Mouse (Mus musculus) spleen, adult 12 weeks (tissue): ENCODE measurements around the gene Nectin3.

Source experiments
- DNase-seq: peaks from one replicate; pipeline ENCODE4 v3.0.0; 2022; ENCODE audit warnings: low spot score

Nectin3 gene

DNA sequence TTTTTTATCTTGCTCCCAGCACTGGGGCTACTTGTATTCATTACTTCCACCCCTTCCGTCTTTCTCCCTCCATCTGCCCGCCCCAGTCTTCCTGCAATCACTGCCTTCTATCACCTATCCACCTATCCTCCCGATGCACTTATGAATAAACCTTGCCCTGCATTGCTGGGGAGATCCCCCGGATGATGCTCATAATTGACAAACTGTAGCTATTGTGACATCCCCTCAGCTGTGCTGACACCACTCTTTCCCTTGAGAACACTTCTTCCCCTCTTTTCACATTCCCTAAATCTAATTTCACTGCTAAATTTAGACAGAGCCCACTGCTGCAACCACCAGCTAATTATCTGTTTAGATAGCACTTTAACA is at the start of gene Nectin3:
Gene Nectin3, minus strand, starts transcription at position 105 of the 369 bp plus-strand sequence.
- no peak for DNase-seq

DNA sequence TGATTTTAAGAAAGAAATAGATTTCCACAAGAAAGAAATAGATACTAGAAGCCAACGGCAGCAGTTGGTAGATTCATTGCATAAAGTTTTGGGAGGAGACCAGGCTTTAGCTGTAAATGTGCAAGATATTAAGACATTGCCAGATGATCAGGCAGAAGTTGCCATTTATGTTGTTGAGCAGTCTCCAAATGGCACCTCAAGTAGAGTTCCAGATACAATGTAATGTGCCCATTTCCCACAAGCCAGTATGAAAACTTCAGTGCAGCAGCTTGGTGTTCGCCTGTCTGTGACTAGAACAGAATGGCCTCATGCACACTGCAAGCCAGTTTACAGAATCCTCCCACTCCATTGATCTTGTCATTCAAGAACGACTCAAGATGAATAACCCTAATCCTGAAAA is 39.8 kb upstream of the Nectin3 start:
- no peak for DNase-seq

DNA sequence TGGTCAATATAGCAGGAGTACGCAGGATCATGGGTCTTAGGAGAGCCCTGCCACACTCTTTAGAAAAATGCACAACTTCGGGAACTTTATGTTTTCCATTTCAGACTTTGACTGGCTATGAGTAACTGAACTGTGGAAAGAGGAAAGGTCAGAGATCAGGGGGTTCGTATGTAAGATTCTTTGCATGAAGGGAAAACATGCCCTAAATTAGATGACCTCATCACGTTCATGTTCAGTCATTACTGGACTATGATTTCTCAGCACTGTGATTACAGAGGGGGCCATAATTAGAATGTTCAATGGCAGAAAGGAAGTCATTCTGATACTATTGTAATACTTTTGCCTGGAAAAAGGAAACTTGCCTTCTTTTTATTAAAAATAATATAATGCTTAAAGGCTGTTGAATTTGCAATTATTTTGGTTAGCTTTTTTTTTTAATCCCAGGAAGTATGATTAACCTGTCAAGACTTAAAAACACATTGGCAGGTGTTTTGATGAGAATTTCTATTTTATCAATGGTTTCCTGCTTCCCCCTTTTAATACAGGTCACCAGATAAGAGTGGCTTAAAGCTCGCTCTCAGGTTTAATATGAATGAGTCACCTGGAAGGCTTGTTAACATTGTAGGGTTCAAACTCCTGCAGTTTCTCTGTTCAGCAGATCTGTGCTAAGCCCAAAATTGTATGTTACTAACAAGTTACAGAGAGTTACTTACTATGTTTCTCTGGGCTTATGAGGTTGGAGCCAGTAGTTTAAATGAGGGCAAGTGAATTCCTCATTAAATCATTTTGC is 34.3 kb upstream of the Nectin3 start:
- DNase-seq: no peak

DNA sequence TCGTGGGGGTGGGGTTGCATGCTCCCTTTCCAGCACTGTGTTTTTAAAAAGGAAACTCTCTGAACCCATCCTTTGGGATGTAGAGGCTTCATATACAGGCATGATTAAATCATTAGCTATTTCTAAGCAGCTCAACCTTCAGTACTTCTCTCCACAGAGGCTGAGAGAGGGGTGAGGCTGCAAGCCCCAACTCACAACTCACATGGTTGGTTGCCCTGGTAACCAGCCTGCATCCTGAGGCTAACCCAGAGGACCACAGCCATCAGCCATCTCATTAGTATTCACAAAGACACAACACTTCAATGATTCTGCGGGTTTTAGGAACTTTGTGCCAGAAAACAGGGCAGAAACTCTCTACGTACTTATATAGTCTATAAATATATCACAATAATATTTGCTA is 32.7 kb upstream of the Nectin3 start:
- no peak for DNase-seq

DNA sequence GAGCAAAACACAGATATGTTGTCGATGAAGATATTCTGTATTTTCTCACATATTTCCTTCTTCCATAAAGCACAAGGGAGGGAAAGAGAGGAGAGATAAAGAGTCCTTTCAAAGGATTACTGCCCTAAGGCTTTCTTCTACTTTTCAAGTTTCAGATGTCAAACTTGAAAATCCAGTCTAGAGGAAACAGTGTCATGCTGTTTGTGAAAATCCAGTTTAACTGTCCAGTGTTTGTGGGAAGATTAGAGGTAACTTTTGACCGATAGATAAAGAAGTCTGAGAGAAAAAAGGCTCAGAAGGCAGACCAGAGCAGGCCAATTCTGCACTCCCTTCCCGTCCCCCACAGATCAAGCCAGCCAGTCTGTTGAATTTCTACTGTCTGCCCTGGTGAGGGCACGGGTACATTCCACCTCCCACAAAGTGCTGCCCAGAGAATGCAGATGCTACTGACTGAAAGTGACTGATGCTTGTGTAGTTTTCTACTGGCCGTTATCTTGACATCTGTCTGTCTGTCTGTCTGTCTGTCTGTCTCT is 22.6 kb upstream of the Nectin3 start:
- DNase-seq: no peak

DNA sequence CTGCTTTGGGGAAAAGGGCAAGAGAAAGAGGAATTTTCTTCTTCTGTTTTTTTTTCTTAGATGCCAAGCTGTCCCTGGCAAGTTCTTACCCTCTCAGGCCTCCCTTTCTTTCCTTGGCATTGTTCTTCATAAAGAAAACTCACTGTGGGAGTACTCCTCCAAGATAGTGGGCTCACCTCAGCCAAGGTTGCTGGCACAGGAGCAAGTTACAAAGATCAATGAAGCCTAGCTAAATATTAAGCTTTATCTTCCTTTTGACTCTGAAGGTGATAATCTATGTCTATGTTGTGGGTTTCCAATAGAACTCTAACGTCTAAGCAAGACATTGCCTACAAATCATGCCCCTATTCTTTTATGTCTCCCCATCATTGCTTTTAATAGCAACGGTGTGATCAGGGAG is 21.3 kb upstream of the Nectin3 start:
- no peak for DNase-seq

DNA sequence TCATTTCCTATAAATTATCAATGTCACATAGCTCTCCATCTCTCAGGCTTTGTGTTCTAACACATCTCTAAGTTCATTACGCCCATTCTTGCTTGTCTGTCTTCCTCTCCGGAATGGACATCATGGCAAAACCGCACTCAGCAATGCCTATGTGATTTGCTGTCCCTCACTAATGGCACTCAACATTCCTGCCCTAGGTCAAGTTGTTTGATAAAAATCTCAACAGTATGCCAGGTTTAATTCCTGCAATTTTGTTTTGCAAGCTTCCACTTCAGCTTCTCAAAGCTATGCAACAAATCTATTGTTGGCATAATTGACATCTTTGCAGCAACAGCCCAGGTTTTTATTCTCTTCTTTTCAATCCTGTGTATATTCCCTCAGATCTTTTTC is 9.6 kb upstream of the Nectin3 start:
- no peak for DNase-seq

DNA sequence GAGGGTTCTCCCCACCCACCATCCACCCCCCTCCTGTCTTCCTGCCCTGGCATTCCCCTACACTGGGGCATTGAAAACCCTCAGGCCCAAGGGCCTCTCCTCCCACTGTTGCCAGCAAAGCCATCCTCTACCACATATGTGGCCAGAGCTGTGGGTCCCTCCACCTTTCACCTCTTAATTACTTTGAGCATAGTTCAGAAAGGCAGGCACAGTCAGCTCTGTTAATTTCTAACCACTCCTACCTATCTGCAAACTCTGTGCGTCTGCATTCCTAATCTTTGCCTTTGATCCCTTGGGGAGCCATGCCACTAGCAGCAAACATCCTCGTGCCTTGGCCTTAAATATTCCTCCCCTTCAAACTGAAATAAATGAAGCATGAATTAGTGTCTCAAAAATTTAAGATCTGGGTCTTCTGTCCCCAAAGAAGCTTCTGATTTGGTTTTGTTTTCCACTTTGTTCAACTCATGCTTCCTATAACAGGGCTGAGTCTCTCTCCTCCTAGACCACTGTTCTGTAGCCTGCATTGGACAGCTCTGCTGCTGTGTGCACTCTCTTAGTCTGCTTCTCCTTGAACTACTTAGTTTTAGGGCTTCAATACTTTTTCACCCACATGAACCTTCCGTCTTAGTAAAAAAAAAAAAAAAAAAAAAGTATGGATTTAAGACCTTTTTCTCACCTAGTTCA is 9.1 kb upstream of the Nectin3 start:
- DNase-seq: no peak

DNA sequence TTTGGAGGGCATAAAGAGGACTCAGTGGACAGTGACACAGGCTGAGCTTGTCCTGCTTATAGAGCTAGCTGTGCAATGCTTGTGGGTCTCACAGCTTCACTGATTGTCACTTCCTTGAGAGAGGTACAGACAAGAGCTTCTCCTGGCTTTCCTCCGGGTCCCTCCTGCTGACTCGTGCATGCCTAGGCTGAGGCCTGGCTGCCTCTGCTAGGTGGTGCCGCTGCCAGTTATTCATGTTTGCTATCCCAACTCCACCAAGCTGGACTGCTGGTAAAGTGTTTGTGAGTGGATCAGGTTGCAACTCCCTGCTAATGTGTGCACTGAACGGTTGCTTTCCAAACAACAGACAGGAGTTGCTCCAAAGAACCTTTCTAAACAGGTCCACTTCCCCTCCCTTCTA is 5.7 kb upstream of the Nectin3 start:
- DNase-seq: no peak

DNA sequence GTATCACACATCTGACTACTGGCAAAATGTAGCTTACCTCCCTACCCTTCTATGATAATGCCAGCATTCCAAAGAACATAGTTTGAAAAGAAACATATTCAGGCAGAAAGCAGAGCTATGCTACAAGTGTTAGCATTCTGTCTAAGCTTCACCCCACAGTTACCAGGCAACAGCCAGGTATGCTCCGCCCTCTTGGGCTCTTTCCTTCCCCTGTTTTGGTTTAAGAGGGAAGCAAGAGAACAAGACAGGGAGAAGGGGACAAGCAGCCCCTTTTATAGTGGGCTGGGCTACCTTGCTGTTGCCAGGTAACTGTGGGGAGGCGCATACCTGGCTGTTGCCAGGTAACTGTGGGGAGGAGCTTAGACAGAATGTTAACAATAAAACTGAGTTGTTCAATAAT is 4.0 kb upstream of the Nectin3 start:
- no peak for DNase-seq

DNA sequence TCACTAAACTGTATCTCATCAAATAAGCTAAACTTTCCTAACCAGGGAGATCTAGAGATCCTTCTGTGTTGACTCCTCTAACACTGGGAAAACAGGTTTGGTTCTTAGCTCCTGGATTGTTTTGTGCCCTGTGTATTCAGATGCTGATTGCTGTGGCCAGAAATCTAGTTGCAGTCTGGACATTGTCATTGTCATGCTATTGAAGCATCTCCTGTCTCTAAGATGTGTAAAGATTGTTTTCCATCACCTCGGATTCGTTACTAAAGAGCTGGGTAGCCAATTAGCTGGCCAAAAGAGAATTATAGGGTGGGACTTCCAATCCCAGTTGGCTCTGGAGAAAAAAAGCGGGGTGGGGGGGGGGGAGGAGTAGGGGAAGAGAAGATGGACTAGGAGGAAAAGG is 2.4 kb upstream of the Nectin3 start:
- DNase-seq: no peak

DNA sequence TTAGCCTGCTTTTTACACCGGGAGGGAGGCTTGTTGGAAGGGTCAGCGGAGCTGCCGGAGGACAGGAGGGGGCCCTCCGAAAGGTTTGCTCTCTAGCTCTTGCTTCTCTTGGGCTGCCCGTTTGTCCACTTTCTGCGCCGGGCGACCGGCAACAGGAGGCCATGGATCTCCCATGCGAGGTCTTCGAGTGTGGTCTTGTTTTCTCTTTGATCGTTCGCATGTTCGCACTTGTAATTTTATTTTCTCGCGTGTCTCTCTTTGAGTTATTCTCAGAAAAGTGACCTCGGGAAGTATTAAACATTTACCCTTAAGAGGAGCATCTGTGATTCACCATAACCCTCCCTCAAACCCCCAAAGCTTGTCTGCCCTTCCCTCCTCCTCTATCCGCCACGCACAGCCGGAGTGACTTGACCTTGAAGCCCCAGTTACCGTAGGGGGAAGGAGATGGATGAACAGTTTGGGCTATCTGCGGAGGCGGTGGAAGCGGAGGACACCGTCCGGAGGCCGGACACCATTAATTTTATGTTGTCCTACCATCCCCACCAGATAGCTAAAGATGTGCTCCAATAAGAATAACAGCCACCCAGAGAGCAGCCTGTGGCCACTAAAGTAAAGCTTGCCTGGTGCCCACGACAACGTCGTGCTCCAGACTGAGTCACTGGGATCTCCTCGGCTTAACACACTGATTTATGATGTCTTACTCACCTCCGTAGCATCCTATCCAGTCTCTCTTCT is 472 bp downstream of the Nectin3 start:
- no peak for DNase-seq

DNA sequence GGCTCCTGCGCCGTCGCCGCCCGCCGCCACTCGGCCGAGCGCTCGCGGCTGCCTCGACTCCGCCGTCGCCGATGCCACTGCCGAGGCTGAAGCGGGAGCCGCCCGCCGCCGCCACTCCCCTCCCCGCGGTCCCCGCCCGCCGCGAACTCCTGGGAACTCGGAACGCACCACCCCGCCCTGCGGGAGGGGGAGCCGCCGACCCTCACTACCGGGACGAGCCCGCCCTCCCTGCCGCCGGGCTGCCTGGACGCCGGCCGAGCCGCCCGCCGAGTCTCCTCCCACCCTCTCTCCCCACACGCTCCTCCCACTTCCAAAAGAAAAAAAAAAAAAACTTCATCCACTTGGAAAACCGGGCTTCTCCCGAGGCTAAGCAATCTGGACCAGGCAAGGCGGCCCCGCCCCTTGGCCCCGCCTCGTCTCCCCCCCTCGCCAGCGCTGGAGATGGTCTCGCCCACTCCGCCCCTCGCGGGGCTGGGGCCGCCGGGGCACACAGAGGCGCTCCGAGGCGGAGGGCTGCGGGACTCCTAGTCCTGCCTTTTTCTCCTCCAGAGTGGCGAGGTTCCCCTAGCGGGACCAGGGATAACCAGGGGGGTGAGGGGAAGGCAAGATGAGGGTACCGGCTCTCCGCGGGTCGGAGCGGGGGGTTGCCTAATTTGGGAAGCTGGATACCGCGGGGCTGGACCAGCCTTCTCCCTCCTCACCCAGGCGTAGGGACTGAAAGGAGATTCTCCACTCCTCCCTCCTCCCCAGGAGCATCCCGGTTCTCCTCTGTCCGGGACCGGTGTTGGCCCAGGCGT is 1.2 kb downstream of the Nectin3 start:
- DNase-seq: no peak

DNA sequence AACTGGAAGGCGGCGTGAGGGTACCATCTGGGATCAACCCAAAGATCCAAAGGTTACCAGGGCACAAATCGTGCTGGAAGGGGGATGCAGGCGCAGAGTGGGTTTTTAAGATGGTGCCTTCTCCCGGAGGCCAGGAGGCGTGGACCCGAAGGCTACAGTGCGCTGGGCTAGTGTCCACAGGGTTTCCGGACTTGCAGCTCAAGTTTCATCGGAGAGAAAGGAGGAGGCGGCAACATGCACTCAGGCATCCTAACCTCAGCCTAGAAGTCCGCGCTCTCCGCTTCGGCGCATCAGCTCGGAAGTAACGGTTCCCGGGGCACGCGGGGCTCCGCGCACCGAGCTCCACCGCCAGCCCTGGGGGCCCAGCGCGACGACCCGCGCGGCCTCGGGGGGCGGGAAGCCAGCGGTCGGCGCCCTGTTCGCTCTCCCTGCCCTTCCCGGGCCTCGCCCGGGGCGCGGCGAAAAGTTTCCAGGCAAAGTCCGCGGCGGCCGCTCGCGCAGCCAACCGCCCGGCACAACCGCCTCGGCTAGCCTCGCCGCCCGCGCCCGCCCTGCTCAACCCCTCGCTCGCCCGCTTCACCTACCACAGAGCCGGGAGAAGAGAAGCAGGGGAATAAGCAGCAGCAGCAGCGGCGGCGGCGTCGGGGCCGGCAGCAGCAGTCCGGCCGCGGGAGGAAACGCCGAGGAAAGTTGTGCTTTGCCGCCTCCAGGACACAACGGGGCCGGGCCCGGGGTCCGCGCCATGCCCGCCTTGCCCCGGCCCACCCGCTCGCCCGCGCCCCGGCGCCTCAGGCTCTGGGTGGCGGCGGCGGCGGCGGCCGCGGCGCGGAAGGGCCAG is 2.1 kb downstream of the Nectin3 start:
- no peak for DNase-seq

DNA sequence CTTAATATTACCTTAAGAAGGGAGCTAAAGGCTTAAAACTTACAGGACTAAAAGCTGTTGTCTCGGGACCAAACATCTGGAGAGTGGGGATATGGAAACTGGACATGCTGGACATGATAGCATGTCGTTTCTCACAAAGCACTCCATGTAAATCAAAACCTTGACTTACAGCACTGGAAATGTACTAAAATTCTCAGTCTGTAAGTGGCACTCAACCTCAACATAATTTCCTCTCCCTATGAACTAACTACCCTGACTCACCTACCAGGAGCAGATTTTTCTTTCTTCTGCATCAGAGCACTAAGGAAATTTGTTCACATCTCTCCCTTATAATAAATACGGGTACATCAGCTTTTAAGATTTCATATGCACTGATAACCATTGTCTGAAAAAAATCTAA is 3.1 kb downstream of the Nectin3 start:
- no peak for DNase-seq

DNA sequence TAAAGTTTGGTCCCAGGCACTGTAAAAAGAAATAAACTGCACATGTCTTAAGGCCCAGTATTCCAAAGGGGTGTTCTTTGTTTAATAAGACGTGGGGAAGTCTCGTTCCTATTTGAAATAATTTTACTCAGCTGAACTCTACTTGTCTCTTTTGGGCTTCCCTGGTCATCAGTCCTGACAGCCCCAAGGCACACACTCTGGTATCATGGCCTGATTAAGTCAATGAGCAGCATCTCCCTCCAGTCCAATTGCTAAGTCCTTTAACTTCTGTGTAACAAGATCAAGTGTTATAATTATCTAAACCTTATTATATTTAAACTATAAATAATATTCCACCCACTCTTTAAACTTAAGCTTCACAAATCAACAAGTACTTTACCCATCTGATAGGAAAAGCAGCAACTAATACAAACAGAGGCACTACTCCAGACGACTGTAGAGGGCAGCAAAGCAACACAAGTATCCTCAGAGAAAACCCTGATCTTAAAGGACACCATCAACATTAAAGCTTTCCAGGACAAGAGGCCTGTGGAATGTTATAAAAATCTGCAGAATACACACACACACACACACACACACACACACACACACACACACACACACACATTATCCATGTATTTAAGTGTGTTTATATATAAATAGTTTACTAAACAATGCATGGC is 10.8 kb downstream of the Nectin3 start:
- DNase-seq: no peak

DNA sequence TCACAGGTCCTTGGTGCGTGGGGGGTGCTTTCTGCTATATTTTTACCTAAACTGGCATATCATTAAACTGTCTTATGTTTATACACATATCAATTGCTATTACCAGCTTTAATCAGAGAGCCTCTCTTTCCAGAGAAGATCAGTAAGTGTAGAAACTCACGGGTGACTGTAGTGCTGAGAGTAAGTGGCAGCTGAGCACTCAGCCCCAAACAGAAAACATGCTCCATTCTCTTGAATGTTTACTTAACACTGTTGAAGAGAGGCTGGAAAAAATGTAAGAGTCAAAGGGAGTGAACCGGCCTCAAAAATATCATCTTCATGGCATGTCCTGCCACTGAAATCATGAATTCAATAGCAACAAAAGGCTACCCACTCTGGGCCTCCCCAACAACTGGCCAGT is 21.0 kb downstream of the Nectin3 start:
- no peak for DNase-seq

DNA sequence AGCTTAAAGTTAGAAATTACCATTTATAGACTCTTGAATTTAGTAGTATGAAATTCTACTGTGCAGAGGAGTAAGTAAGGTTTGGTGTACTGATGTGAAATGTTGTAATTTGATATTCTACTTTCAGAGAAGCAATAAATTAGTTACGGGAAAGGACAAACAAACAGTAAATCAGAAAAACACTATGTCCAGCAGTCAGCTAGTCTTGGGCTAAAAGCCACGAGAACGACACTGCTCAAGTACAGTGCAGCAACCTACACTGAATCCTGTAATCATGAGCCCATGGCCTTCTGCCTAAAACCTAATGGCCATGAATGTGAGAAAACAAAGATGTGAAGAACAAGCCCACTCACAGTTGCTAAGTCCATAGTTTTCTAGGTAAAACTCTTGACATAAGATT is 46.9 kb downstream of the Nectin3 start:
- no peak for DNase-seq

DNA sequence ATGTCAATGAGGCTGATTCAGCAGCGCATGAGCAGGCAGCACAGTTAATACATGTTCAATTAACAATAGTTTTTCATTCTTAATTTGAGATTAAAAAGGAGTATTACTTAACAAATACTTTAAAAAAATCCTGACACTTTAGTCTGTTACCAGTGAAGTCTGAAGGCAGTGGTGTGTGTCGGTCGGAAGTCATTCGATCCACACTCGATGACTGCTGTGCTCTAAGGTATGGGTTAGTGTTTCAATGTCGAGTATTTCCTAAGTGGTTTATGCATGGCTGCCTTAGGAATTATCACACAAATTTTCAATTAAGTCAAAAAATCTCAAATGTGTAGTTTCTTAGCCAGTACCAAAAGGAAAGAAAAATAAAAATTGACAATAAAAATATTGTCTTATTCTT is 49.3 kb downstream of the Nectin3 start:
- no peak for DNase-seq

DNA sequence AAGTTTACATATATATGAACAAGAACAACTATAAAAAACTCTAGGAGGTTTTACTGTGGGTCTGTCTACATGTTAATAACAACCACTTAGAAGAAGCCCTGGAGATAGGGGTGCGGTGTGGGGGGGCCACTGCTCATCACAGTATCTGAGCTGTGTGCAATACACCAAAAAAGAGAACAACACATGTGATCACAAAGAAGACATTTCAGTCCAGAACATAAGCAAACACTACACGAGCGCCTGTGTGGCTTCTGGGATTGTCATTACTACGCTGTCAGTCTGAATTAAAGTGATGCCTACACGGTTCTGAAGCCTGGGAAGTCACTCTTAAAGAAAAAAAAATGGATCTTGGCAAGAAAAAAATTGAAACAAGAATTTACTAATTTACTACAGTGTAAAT is 67.0 kb downstream of the Nectin3 start:
- no peak for DNase-seq

DNA sequence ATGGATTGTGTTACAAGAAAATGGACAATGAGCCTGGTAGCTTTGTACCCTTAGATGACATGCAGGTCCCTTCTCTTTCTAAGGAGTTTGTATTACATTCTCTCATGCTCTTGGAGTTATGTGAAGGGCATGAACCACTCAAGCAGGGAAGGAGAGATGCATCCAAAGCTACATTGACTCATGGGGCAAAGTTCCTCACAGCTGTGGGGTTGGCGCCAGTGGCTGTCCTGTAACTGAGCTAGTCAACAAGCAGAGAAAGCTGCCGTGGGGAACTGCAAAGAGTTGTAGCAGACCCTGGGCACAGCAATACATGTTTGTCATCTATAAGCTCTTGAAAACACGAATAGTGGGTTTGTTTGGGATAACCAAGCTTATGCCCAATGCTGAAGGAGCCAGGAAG is 82.1 kb downstream of the Nectin3 start:
- DNase-seq: no peak
